Mouse (Mus musculus) midbrain, embryonic 16.5 days (tissue): Measurements from ENCODE around the gene Rps27l. TPM values are rescaled to one million over a fixed set of nuclear protein-coding genes. Genes with fewer than 3 reads are reported as not detected.

Experiments
- polyA plus RNA-seq: library from polyadenylated mRNA; unstranded; fragments of >200 nt; fragmentation: Nextera tagmentation; extraction: Ambion mirVana; gene quantifications from 2 replicates; pipeline ENCODE4 v1.2.1, GENCODE M21; 2015

The Rps27l gene
- polyA plus RNA-seq, 1 experiment from 2014 or later = 157 TPM

Other genes with a start within 250 kb of the Rps27l start
- 2.0 TPM in 2 replicates for gene Car12, start 232.4 kb upstream of the Rps27l start, polyA plus RNA-seq
- 21.5 and 23.8 TPM in 2 replicates for gene Aph1b, start 150.6 kb upstream of the Rps27l start, polyA plus RNA-seq
- 0.52 and 0.54 TPM in 2 replicates for gene Gm10647, start 149.0 kb upstream of the Rps27l start, polyA plus RNA-seq
- gene Aph1c, start 111.4 kb upstream of the Rps27l start, polyA plus RNA-seq = 2.6 and 3.0 TPM in 2 replicates
- 29.4 and 30.7 TPM in 2 replicates for gene Rab8b, start 26.4 kb upstream of the Rps27l start, polyA plus RNA-seq
- 10.2 and 11.1 TPM in 2 replicates for gene Lactb, start 29.4 kb downstream of the Rps27l start, polyA plus RNA-seq
- gene Tpm1, start 103.3 kb downstream of the Rps27l start, polyA plus RNA-seq = 156 and 159 TPM in 2 replicates